Mouse (Mus musculus): ENCODE data around the gene Dnajc21.

Dnajc21 gene

DNA sequence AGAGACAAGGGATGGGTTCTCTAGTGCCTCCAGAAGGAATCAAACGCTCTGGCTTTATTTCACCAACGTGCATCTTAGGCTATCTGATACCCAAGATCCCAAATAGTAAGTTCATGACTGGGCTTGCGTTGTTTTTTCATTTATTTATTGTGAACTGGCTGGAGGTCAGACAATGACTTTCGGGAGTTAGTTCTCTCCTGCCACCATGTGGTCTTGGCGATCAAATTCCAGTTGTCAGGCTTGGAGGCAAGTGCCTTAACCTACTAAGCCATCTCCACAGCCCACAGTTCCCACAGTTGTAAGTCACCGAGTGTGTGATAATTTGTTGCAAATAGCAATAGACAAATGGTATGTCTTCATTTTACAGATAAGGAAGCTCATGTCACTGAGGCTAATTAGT lies 30.4 kb downstream of the Dnajc21 start:
- no peak for DNase-seq (ENCODE audit: low read depth, low spot score)

DNA sequence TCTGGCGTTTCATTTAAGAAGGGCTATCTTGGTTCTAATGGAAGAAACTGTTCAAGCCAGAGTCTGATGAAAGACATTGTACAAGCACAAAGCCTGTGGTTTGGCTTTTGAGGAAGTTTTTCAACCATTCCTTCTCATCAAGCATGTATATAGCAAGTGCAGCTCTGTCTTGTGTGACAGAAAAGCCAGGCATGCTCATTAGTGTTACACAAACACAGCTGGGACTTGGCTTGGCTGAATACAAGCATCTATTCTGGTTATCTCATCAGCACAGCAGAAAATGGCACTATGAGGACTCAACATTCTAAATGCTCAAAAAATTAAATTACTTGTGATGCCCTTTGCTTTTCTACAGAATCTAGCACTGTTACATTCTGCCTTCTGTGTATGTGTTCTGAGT lies 33.4 kb downstream of the Dnajc21 start:
- peak; percentile 36 for DNase-seq (ENCODE audit: low read depth, low spot score)

DNA sequence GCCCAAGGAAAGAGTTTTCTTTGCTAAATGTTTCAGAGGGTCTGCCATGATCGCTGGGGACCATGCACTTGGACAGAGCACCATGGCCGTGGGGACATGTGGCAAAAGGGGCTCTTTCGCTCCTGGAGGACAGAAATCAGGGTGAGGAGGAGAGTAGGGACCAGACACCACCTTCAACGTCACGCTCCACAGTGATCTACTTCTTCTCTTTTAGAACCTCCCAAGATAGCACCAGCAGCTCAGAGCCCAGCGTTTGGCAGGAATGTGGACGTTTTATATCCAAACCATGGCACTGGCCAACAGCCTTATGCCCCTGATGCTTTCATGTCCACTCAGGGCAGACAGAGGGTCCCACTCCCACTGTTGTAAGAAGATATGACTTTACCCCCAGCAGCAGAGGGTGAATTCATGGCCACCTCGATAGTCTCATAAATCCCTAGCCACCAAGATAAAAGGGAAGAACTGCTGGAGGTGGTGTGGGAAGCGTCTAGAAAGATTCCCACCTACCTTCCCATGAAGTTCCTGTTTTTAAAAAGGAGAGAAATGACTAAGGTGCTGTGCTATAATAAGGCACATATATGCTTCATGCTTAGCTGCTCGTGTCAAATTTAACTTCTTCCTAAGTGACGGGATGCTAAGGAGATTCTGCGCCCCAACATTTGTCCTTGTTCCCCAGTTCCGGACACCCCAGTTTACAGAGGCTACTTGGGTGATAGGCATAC lies 43.6 kb downstream of the Dnajc21 start:
- peak; percentile 62 for DNase-seq (ENCODE audit: low read depth, low spot score)

DNA sequence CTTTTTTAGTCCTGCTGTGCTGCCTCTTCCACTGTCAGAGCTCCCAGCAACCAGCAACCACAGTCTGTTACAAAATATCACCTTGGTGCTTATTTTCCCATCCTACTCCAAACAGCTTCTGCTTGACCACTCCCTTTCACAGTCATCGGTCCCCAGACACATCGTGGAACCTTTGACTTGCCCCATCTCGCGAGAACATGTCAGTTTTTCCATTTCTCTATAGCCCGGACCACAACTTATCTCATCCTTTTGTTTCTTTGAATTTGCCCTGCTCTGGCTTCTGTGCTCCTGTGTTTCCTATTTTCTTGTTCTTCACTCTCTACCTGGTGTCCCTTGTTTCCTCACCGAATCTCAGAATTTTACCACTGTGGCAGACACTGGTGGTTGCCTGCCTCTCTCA lies 44.2 kb downstream of the Dnajc21 start:
- DNase-seq (ENCODE audit: low read depth, low spot score), result no peak

DNA sequence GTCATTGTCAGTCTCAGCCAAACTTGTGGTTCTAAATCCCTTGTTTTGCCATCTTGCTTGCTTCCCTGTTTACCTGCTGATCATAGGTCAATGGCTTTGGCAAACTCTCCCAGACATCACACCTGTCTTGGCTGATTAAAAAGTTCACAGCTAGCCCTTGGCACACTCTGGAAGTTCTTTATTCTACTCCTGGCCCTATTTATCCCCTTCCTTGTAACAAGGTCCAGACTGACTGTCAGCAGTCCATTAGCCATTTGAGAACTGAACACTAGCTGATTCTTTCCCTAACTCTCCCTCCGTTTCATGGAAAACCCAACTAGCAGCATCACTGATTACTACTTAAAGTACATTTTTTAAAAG lies 48.6 kb downstream of the Dnajc21 start:
- no peak for DNase-seq (ENCODE audit: low read depth, low spot score)

DNA sequence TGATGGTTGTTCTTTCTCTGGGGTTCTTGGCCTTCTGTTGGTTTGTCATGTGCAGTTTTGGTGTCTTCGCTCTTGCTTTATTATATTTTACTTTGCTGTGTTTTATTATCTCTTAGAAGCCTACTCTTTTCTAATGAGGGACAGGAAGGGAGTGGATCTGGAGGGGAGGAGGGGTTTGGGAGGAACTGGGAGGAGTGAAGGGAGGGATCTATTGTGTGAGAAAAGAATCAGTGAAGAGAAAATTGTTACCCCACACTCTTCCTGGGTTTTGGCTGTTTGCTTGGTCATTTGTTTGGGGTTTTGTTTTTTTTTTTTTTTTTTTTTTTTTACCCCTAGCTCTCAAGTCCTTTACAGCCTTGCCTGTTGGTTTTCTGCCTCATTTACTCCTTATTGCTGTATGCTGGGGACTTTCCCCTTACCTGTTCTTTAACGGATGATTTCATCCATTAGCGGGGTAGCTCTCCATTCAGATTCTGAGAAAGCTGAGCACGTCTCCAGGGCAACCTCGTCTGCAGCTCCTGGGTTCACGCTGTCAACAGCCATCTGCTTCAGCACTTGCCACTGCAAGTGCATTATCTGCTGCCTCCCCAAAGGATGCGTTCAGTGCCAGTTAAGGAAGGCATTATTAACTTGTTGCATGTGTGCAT lies 49.1 kb downstream of the Dnajc21 start:
- DNase-seq (ENCODE audit: low read depth, low spot score), result no peak

DNA sequence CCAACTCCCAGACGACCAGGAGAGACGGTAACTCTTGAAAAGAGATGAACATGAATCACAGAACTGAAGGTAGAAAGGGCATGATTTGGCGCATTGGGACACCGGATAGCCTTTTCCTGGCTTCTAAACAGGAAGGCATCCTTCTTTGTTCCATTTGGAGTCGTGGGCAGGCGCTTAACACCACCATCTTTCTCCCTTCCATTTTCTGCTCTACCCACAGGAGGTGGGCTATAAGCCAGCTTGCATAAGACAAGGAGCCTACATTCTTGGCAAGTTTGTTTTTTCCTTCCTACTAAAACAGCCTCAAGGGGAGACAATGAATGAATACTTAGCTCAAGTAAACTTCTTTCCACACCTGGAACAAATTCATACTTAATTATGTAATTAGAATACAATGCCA lies 56.7 kb downstream of the Dnajc21 start:
- peak; percentile 79 for DNase-seq (ENCODE audit: low read depth, low spot score)

DNA sequence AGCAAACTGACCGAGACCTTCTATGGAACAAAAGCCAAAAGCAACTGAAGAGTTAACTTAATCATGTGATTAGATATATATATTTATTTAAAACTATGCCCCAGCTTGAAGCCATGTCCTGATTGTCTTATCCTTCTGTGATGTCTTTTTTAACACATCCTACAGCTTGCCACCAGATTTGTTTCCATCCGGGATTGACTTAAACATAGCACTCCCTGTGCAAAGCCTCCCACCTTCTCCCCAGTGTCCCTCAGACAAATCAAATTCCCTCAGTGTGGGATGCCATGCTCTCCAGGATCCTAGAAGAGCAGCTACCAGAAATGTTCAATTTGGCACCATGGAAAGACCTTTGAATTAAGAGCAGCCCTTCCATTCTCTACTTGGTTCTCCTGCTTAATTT lies 59.4 kb downstream of the Dnajc21 start:
- peak; percentile 76 for DNase-seq (ENCODE audit: low read depth, low spot score)

DNA sequence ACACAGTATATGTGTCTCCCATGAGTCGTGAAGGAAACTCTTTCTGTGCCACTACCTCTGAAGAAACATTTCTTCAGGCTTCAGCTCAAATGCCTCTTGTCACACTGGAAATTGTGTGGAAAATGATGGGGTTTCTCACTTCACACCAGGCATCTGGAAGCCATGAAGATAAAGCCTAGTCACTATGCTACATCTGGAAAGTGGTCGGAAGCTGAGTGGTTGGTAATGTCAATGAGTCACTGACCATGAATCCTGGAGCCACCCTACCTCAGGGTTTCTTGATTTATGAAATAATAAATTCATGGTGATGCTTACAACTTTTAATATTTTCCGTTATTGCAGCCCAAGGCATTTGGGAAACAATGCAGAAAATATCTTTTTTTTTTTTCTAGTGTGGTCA lies 60.5 kb downstream of the Dnajc21 start:
- DNase-seq (ENCODE audit: low read depth, low spot score), result no peak

DNA sequence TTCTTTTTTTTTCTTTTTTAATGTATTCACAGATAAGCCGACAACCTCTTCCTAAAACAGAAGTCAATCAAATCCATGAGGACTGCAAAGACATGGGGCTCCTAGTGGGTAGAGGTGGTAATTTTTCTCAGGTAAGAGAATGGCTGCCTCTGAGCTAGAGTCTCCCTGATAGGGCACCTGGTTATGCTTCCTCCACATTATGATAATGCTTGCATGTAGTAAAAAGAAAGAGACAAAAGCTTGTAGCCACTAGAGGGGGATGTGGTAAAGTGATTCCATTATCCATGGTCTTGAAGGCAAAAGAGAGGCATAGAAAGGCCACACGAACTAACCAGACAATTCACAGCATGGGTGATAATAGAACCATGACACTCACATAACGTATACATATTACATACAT lies 69.9 kb downstream of the Dnajc21 start:
- DNase-seq (ENCODE audit: low read depth, low spot score), result peak; percentile 49

DNA sequence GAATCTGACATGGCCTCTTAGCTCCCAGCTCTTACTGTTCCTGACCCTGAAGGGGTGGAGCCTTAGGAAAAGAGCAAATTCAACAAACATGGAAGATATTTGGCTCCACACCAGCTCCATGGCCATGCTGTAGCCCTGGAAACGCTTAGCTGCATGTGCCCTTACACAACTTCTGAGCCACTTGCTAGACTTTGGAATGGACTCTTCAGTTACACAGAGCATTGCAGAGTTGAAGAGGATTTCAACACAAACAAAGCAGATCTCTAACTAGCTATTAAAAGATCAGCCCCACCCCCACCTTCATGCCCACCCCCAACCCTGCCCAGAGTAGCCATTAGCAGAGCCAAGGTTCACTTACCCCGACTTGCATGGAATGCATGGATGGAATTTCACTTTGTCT lies 70.5 kb downstream of the Dnajc21 start:
- DNase-seq (ENCODE audit: low read depth, low spot score), result no peak

Data from telencephalon, adult 2 months (tissue).